Mouse (Mus musculus) limb, embryonic 13.5 days (tissue): Measurements from ENCODE around the gene Tmem158. TPM values are rescaled to one million over a fixed set of nuclear protein-coding genes. Genes with fewer than 3 reads are reported as not detected.

Source experiments
- ATAC-seq: fragments of 200-750 bp; cut with Nextera tagmentation; 2 replicates; pipeline ENCODE4 v1.8.0; 2017; ENCODE audit warnings: low read depth, moderate number of reproducible peaks, moderate TSS enrichment; ENCODE audit not compliant: low FRiP score
- H3K27ac ChIP-seq: fragments of 300-500 bp; sonication (generic); 2 replicates; pipeline ENCODE4 v1.5.1; 2015; ENCODE audit warnings: inconsistent platforms, mild to moderate bottlenecking, moderate library complexity
- H3K27me3 ChIP-seq: fragments of 300-500 bp; sonication (generic); 2 replicates; pipeline ENCODE4 v1.6.1; 2015; ENCODE audit warnings: mild to moderate bottlenecking, inconsistent platforms
- H3K36me3 ChIP-seq: fragments of 300-500 bp; sonication (generic); 2 replicates; pipeline ENCODE4 v1.6.1; 2015; ENCODE audit warnings: inconsistent platforms, mild to moderate bottlenecking, moderate library complexity
- H3K4me1 ChIP-seq: fragments of 300-500 bp; sonication (generic); 2 replicates; pipeline ENCODE4 v1.6.1; 2015; ENCODE audit warnings: inconsistent platforms
- H3K4me2 ChIP-seq: fragments of 300-500 bp; sonication (generic); replicated peaks from 2 replicates; pipeline ENCODE4 v1.6.1; 2015; ENCODE audit warnings: inconsistent platforms, mild to moderate bottlenecking, moderate library complexity
- H3K4me3 ChIP-seq: fragments of 300-500 bp; sonication (generic); 2 replicates; pipeline ENCODE4 v1.5.1; 2015; ENCODE audit warnings: moderate library complexity, mild to moderate bottlenecking, inconsistent platforms
- H3K9ac ChIP-seq: fragments of 300-500 bp; sonication (generic); 2 replicates; pipeline ENCODE4 v1.6.1; 2015; ENCODE audit warnings: mild to moderate bottlenecking, inconsistent platforms
- H3K9me3 ChIP-seq: fragments of 300-500 bp; sonication (generic); 2 replicates; pipeline ENCODE4 v1.6.1; 2016; ENCODE audit warnings: inconsistent platforms
- WGBS: fragments of 180-500 bp; shearing (Covaris S2); methylation state at CpG from one replicate; pipeline ENCODE4 v1.1.7; 2015; 5-methylcytosine and 5-hydroxymethylcytosine counted together
- polyA plus RNA-seq: library from polyadenylated mRNA; unstranded; fragments of >200 nt; fragmentation: Nextera tagmentation; extraction: Ambion mirVana; gene quantifications from 2 replicates; pipeline ENCODE4 v1.2.1, GENCODE M21; 2015

Tmem158 gene
- polyA plus RNA-seq, 1 experiment from 2014 or later = 15.3 TPM

DNA sequence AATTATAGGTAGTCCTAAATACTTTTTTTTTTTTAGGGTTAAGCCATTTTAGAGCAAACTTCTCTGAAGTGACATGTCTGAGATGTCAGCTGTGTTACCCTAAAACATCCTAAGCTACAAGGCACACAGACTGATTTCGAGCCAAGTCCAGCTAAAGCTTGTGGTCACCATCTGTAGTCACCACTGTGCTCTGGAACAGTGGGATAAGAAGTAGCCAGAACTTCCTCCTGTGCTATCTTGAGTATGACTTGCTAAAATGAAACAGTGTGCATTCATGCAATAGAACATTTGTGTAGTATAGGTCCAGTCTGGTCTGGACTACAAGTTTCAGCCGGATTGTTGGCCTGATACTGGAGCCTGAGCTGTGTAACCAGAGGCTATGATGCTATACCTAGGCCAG is 14.8 kb upstream of the Tmem158 start:
- Histone ChIP-seq H3K4me3 (no peak overlapping the region), H3K27ac (no peak overlapping the region), H3K9ac (no peak overlapping the region), H3K4me2 (no peak overlapping the region), H3K9me3 (no peaks in the 10 kb centered on the region), H3K27me3 (no peaks in the 10 kb centered on the region), H3K36me3 (no peaks in the 10 kb centered on the region), H3K4me1 (0 out of 2 replicates have a peak, but pooled peaks cover 3% of the 10 kb centered on the region)
- 89% methylated on average over 2 of the region's 2 CpGs for WGBS
- no peak for ATAC-seq

GRCm38 (mm10) chr9:123274674-123275073 is 14.1 kb upstream of the Tmem158 start:
- H3K9ac ChIP-seq = no peak overlapping the region
- no peak for ATAC-seq
- H3K4me3 ChIP-seq = no peak overlapping the region
- no peaks in the 10 kb centered on the region for H3K27me3 ChIP-seq
- H3K36me3 ChIP-seq = no peaks in the 10 kb centered on the region
- 0 out of 2 replicates have a peak, but pooled peaks cover 3% of the 10 kb centered on the region for H3K4me1 ChIP-seq
- H3K4me2 ChIP-seq = no peak overlapping the region
- H3K27ac ChIP-seq = no peak overlapping the region
- 83% methylated on average over 5 of the region's 5 CpGs for WGBS
- no peaks in the 10 kb centered on the region for H3K9me3 ChIP-seq

DNA sequence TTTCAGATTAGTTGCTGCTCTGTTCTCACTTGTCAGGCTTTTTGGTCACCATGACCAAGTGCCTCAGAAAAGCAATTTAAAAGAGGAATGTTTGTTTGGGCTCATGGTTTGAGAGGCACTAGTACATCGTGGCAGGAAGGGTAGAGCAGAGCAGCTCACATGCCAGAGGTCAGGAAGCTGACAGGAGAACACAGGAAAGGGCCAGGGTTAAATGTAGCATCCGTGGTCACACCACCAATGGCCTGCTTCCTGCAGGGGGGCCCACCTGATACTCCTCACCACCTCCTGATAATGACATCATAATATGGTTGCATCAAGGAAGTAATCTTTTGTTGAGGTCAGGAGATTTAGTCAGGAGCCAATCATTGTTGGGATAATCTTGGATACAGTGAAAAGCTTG is 13.3 kb upstream of the Tmem158 start:
- Histone ChIP-seq H3K4me3 (no peak overlapping the region), H3K4me2 (no peak overlapping the region), H3K27ac (no peak overlapping the region), H3K9ac (no peak overlapping the region), H3K36me3 (no peaks in the 10 kb centered on the region), H3K4me1 (0 out of 2 replicates have a peak, but pooled peaks cover 3% of the 10 kb centered on the region), H3K9me3 (no peaks in the 10 kb centered on the region), H3K27me3 (no peaks in the 10 kb centered on the region)
- no peak for ATAC-seq
- 48% methylated on average over 2 of the region's 2 CpGs for WGBS

DNA sequence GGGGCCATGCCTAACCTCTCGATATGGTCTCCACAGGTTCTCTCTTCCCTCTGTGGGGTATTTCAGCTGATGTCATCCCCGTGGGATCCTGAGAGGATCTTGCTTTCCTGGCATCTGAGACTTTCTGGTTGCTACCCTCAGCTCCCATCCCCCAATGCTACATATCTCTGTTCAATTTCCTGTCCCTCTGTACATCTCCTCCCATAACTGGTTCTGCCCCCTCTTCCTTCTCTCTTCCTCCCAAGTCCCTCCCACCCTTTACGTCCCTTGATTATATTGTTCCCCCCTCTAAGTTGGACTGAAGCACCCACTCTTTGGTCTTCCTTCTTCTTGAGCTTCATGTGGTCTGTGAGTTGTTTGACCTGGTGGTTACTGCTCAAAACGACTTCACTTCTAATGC is 11.0 kb upstream of the Tmem158 start:
- H3K36me3 ChIP-seq = no peaks in the 10 kb centered on the region
- H3K9ac ChIP-seq = no peak overlapping the region
- no peak overlapping the region for H3K4me3 ChIP-seq
- WGBS = 65% methylated on average over 4 of the region's 4 CpGs
- H3K4me1 ChIP-seq = 0 out of 2 replicates have a peak, but pooled peaks cover 3% of the 10 kb centered on the region
- no peak overlapping the region for H3K4me2 ChIP-seq
- H3K27me3 ChIP-seq = no peaks in the 10 kb centered on the region
- H3K9me3 ChIP-seq = no peaks in the 10 kb centered on the region
- no peak overlapping the region for H3K27ac ChIP-seq
- ATAC-seq = no peak

- Histone ChIP-seq H3K27me3 (no peaks in the 10 kb centered on the region), H3K4me3 (no peak overlapping the region), H3K27ac (no peak overlapping the region), H3K9ac (no peak overlapping the region), H3K4me2 (no peak overlapping the region), H3K9me3 (no peaks in the 10 kb centered on the region), H3K36me3 (no peaks in the 10 kb centered on the region), H3K4me1 (0 out of 2 replicates have a peak, but pooled peaks cover 3% of the 10 kb centered on the region)
- ATAC-seq = no peak
- WGBS = 83% methylated on average over 2 of the region's 2 CpGs
Measured at GRCm38 (mm10) chr9:123269906-123270558, 9.5 kb upstream of the Tmem158 start.

GRCm38 (mm10) chr9:123259896-123260610 is 511 bp downstream of the Tmem158 start:
- Histone ChIP-seq H3K9ac (peak overlapping the region; percentile 80), H3K27me3 (peaks cover 36% of the 10 kb centered on the region), H3K9me3 (no peaks in the 10 kb centered on the region), H3K4me3 (peak overlapping the region; percentile 78), H3K27ac (peak overlapping the region; percentile 58), H3K4me1 (peaks cover 4% of the 10 kb centered on the region; the same call in 1 of the 2 replicates), H3K4me2 (peak overlapping the region; percentile 94), H3K36me3 (no peaks in the 10 kb centered on the region)
- WGBS = under 1% methylated on average over 81 of the region's 92 CpGs
- ATAC-seq = peak; percentile 64

DNA sequence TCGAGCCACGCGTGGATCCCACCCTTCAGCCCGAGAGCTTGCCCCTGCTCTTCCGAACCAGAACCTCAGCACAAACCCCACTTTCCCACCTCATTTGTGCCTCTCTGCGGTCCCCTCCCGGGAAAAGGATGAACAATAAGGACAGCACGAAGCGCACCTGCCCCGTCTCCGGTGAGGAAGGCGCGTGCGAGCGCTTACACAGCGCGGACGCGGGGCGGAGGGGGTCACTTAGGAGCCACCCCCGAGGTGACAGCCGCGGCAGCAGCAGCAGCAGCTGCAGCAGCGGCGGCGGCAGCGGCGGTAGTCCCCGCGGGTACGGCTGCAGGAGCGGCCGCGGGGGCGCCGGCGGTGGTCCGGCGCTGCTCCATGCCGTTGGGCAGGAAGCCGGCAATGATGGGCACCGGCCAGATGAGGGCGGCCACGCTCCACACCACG is 1.1 kb downstream of the Tmem158 start:
- H3K9me3 ChIP-seq = no peaks in the 10 kb centered on the region
- H3K4me3 ChIP-seq = peak overlapping the region; percentile 78
- H3K9ac ChIP-seq = peak overlapping the region; percentile 80
- H3K27me3 ChIP-seq = peaks cover 36% of the 10 kb centered on the region
- WGBS = 1% methylated on average over 32 of the region's 45 CpGs
- peak; percentile 72 for ATAC-seq
- peaks cover 4% of the 10 kb centered on the region; the same call in 1 of the 2 replicates for H3K4me1 ChIP-seq
- H3K36me3 ChIP-seq = no peaks in the 10 kb centered on the region
- H3K4me2 ChIP-seq = peak overlapping the region; percentile 94
- no peak overlapping the region for H3K27ac ChIP-seq

DNA sequence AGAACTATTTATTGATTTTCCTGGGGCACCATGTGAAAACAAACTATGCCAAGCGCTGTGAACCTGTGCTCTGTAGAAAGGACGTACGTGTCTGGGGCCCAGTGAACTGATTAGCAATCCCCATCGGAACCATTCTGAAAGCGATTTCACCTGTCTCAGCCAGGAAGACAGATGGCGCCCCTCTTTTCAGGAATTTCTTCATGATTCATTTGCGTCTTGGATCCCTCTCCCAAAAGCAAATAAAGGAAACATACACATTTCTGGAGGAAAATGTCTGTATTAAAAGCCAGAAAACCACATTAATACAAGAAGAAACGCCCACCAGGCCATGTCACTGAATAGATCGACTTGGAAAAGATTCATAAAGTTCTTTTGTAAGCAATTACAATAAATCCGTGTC is 1.8 kb downstream of the Tmem158 start:
- ATAC-seq = no peak
- 37% methylated on average over 10 of the region's 10 CpGs for WGBS
- peaks cover 38% of the 10 kb centered on the region for H3K27me3 ChIP-seq

GRCm38 (mm10) chr9:123255736-123256135 is 4.8 kb downstream of the Tmem158 start:
- no peak for ATAC-seq
- Histone ChIP-seq H3K4me1 (peaks cover 4% of the 10 kb centered on the region; the same call in 1 of the 2 replicates), H3K9me3 (no peaks in the 10 kb centered on the region), H3K4me3 (no peak overlapping the region), H3K9ac (no peak overlapping the region), H3K36me3 (no peaks in the 10 kb centered on the region), H3K4me2 (no peak overlapping the region), H3K27ac (no peak overlapping the region), H3K27me3 (peaks cover 34% of the 10 kb centered on the region)
- WGBS = 81% methylated on average over 3 of the region's 3 CpGs

More for the DNA sequence above, 1.8 kb downstream of the Tmem158 start:
- Histone ChIP-seq H3K4me1 (peaks cover 4% of the 10 kb centered on the region; the same call in 1 of the 2 replicates), H3K36me3 (no peaks in the 10 kb centered on the region), H3K4me2 (peak overlapping the region; percentile 94), H3K9ac (no peak overlapping the region), H3K27ac (no peak overlapping the region), H3K4me3 (peak overlapping the region; percentile 78), H3K9me3 (no peaks in the 10 kb centered on the region)

DNA sequence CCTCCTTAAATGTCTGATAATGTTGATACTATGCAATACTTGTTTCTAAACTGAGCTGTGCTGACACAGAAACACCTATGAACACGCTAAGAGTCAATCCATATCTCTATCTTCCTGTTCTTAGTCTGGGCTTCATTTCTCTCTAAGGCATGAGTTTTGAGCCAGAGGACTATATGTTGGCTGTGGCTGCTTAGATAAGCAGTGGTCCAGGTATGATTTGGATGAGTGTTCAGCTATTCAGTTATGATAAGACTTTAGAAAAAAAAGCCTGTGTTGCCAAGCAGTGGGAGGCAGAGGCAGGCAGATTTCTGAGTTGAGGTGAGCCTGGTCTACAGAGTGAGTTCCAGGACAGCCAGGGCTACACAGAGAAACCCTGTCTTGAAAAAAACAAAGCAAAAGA is 12.6 kb downstream of the Tmem158 start:
- Histone ChIP-seq H3K27ac (no peak overlapping the region), H3K9ac (no peak overlapping the region), H3K9me3 (no peaks in the 10 kb centered on the region), H3K4me1 (no peaks in the 10 kb centered on the region), H3K4me3 (no peak overlapping the region), H3K27me3 (no peaks in the 10 kb centered on the region), H3K36me3 (no peaks in the 10 kb centered on the region), H3K4me2 (no peak overlapping the region)
- no peak for ATAC-seq
- 76% methylated on average over 1 of the region's 1 CpGs for WGBS

GRCm38 (mm10) chr9:123245146-123245545 is 15.4 kb downstream of the Tmem158 start:
- 81% methylated on average over 4 of the region's 4 CpGs for WGBS
- H3K36me3 ChIP-seq = no peaks in the 10 kb centered on the region
- H3K4me2 ChIP-seq = no peak overlapping the region
- no peak for ATAC-seq
- H3K27ac ChIP-seq = no peak overlapping the region
- no peaks in the 10 kb centered on the region for H3K9me3 ChIP-seq
- H3K4me3 ChIP-seq = no peak overlapping the region
- H3K9ac ChIP-seq = no peak overlapping the region
- no peaks in the 10 kb centered on the region for H3K27me3 ChIP-seq
- H3K4me1 ChIP-seq = no peaks in the 10 kb centered on the region

- Histone ChIP-seq H3K4me3 (no peak overlapping the region), H3K9ac (no peak overlapping the region), H3K4me2 (no peak overlapping the region), H3K36me3 (no peaks in the 10 kb centered on the region), H3K9me3 (no peaks in the 10 kb centered on the region), H3K27me3 (no peaks in the 10 kb centered on the region), H3K4me1 (no peaks in the 10 kb centered on the region), H3K27ac (no peak overlapping the region)
- WGBS = 69% methylated on average over 10 of the region's 10 CpGs
- ATAC-seq = no peak
Measured at GRCm38 (mm10) chr9:123243988-123244387, 16.6 kb downstream of the Tmem158 start.
